Mouse (Mus musculus) forelimb bud, embryonic 11.5 days (tissue): ENCODE data around the gene Rnf181.

Experiments used
- DNase-seq: peaks from one replicate; pipeline ENCODE4 v3.0.0-alpha.2; 2012; ENCODE audit warnings: low read depth, low spot score

Gene Rnf181

GRCm38 (mm10) chr6:72329019-72329418 is 37.7 kb downstream of the Rnf181 start:
- DNase-seq, result no peak

DNA sequence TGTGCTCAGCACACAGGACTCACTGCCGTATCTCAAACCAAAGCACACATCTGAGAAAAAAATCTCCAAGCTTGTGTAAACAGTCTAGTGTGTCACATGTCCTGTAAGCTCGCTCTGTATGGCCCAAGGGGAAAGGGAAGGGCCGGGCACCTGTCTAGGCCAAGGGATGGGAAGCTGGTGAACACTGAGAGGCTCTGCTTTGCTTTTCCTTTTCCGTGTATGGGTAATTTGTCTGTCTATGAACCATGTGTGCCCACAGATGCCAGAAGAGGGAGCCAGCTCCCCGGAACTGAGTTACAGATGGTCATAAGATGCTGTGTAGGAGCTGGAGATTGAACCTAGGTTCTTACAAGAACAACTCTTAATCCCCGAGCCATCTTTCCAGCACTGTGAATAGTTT is 40.5 kb downstream of the Rnf181 start:
- no peak for DNase-seq

DNA sequence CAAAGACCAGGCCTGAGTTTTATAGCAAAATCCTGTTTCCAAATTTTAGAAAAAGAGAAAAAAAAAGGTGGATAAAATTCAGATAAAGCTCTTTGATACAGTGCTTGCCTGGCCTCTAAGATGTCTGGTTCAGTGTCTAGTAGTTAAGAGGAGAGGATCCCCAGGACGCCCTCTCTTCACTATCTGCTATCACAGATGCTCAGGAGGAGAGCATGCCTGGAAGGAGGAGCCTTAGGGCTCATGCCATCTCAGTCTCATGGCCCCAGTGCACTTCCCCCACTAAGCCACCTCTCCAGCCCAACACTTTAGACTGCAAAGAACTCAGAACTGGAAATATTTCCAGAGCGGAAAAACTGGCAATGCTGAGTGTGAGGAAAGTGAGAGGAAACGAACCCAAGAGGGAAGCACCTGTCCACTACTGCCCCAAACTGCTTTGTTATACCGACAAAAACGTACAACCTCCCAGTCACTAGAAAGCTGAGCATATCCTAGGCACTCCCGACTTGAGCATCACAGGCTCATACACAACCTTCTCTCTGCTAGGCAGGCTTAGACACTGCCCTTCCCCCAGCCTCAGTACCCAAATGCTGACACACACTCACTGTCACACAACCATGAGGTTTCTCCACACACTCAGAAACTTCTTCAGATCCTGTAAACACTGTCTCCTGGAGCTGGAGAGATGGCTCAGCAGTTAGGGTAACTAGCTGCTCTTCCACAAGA is 42.8 kb downstream of the Rnf181 start:
- no peak for DNase-seq

DNA sequence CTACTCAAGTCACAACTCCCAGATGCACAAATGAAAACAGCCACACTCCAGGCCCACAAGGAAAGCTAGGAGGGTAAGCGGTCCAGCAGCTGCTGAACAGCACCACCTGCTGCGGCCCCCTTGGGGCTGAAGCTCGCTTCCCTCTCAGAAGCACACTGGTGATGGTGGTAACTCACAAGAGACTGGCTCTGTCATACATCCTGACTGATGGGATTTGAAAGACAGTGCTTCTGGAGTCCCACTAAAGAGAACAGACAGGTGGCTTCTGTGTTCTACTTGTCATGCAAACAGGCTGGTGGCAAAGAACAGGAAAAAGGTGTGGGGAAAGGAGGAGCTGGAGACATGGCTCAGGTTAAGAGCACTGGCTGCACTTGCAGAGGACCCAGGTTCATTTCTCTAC is 43.8 kb downstream of the Rnf181 start:
- DNase-seq, result no peak

DNA sequence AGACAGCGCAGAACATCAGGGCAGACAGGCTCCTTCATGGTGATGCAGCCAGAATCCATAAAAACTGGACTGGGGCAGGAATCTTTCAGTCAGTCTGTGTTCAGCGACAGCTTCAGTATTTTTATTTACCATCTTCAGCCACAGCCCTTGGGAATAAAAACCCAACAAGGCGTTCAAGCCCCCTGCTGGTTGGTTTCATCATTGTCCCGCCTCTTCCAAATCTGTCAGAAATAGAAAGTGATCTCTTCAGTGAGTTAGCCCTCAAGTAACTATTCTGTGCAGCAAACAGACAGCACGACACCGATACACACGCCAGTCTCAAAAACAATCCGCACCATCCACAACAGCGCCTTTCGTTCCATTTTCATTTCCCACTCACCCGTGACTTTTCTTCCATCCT is 47.7 kb downstream of the Rnf181 start:
- no peak for DNase-seq

GRCm38 (mm10) chr6:72318440-72318839 is 48.3 kb downstream of the Rnf181 start:
- DNase-seq, result no peak

DNA sequence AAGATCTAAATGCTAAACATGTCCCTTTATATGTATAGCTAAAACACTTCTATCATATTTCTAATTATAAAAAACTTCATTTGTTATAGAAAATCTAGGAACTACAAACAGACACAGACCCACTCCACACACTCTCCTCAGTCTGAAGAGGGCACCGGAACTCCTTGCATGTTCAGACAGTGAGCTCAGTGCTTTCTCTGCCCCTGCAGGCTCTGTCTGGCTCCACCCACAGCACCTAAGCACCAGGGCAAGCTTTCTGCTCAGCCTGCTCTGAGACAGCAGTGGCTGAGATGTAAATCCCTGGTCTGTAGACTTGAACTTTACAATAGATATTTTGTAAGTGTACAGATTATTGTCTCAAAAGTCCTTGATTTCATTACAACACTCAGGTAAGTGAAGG is 50.7 kb downstream of the Rnf181 start:
- no peak for DNase-seq

GRCm38 (mm10) chr6:72315384-72315783 is 51.4 kb downstream of the Rnf181 start:
- no peak for DNase-seq

DNA sequence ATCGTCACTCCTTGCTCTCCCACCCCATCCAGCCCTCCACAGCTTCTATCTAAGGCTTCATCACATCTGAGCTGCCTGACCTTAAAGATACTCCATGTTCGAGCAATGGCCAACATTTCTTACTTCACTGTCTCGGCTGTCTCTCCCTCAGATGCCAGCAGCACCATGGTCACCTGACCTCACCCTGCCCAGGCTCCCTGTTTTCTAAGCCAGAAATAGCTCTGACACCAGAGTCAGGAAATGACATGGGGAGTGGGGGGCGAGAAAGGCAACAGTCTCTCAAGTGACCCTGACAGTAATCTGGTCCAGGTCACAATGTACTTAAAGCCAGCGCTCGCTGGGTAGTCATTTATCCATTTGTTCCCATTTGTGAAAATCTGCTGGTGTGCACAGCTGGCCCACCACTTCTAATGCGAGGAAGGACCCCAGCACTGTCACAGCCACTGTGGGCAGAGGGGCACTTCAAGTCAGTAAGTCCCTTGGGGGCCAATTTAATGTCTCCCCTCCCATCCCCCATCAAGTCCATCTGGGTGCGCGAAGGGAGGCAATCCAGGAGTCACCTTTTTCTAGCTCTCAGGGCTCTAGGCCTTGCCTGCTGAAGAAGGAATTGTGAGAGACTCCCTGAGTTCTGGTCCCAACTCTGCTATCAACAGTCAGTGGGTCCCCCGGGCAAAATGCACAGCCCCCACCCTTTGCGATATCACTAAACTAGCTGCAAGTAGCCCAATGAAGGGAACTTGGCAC is 53.5 kb downstream of the Rnf181 start:
- no peak for DNase-seq

DNA sequence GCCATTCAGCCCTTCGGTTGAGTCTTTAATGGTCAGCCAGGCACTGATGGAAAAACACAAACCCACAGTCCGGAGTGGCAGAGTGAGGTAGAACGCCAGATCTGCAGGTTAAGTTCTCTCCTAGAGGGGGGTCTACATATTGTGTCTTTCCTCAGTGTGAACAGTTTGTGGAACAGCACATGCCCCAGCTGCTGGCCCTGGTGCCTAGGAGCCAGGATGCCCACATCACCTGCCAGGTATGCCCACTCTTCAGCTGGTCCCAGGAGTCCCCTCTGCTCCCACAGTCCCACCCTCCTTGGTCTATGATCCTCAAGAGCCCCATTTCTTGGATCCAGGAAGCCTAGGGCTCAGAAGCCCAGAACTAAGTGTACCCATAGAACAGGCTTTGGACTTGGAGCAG is 54.6 kb downstream of the Rnf181 start:
- no peak for DNase-seq
